Mouse (Mus musculus) liver, postnatal 0 days (tissue): ENCODE data around the gene Lgsn.

Source experiments
- CTCF ChIP-seq: sonication (generic); IDR thresholded peaks from 2 replicates; pipeline ENCODE4 v1.5.1; 2016; ENCODE audit warnings: antibody characterized with exemption, low read depth
- EP300 ChIP-seq: IDR thresholded peaks from 2 replicates; pipeline ENCODE4 v1.6.1; 2016; ENCODE audit warnings: antibody characterized with exemption, low read depth, mild to moderate bottlenecking

GRCm38 (mm10) chr1:31176101-31176500 is at the start of gene Lgsn:
- no peak for TF ChIP-seq EP300
- no peak for TF ChIP-seq CTCF
